Mouse (Mus musculus): ENCODE data around the gene Pwwp2b. TPM values are rescaled to one million over a fixed set of nuclear protein-coding genes. Genes with fewer than 3 reads are reported as not detected.

The Pwwp2b gene
- total RNA-seq, 2 experiments from 2014 or later: 10.4 to 10.9 TPM

DNA sequence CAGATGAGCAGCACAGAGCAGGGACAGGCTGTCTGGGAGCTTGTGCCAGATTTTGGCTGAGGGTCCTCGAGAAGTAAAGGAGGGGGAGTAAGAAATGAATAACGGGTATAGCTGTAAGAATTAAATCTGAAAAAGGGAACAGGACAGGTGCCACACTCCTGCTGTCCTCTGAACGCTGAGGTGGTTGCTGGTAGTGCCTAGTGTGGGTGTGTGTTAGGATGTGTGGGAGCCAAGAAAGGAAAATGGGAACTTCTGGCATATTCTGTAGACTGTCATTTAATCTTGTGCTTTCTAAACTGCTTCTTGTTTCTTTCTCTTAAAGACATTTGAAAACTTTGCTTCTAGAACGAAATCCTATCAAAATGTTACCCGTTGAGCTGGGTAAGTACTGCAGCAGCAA, 27.2 kb upstream of the Pwwp2b start:
- DNase-seq (ENCODE audit: low spot score in 2 of 2): peak in 1 of 2 experiments; percentile 40
- intact Hi-C loops (cut with DNase I): no loop called here

DNA sequence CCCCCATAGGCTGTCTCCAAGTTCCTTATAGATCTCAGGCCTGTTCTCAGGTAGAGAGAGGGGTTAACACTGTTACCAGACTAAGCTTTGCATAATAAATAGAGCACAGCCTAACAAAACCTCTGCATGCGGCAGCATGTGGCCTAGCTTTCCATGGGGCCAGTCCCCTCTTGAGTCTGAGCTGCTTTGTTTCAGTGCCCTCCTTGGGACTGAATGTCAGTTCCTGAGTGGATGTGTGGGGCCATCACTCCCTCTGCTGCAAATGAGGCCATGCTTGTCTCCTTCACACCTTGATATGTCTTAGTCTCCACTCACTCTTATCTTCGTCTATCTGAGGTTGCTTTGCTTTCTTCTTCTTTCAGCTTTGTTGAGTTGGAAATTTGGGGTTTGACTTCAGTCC, 26.4 kb upstream of the Pwwp2b start:
- no peak for DNase-seq (ENCODE audit: low spot score in 2 of 2)
- intact Hi-C loops (cut with DNase I): no loop called here

DNA sequence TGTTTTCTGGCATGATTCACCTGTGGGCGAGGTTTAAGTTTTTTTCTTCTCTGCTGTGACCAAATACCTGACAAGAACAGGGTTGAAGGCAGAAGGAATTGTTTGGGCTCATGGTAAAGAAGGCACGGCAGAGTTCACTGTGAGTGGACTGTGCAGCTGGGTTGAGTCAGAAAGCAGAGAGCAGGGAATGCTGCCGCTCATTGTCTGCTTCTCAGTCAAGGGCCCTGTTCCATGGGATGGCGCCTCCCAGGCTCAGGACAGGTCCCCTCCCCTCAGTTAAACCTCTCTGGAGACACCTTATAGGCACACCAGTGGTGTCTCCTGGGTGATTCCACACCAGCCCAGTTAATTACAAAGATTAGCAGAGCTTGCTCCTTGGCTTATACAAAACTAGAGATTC, 25.9 kb upstream of the Pwwp2b start:
- intact Hi-C loops (cut with DNase I): no loop called here
- no peak for DNase-seq (ENCODE audit: low spot score in 2 of 2)

DNA sequence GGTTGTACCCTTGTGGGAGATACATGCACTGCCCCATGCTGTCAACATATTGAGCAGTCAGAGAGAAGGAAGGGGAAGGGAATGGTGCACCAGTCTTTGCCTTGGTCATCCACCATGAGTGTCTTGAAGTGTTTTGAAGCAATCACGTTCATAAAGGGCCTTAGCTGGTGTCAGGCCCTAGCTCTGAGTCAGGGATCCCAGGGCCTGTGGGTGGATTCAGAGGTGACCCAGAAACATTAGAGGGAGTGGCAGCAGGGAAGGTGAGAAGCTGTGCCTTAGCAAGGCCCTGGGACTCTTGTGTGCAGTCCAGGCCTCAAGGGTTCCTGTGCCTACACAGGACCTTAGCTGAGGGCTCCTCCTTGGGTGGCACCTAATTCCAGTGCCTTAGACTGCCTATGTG, 24.2 kb upstream of the Pwwp2b start:
- no peak for DNase-seq (ENCODE audit: low spot score in 2 of 2)
- intact Hi-C loops (cut with DNase I): no loop called here

DNA sequence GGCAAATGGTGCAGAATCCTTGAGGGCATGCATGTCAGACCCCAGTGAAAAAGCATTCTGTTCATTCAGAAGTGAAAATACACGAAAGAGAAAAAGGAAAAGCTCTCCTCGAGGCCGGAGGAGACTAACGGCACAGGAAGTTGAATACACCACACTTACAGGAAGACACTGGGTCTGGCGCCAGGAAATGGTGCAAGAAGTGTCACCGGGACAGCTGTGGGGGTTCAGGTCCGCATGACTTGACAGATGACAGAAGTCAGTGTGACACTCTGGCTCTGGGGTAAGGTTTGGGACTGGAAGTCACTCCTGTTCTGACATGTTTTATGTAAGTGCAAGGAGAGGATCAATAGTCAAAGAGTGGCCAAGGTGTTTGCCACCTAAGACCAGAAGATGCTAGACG, 23.6 kb upstream of the Pwwp2b start:
- intact Hi-C loops (cut with DNase I): no loop called here
- DNase-seq (ENCODE audit: low spot score in 2 of 2): no peak

DNA sequence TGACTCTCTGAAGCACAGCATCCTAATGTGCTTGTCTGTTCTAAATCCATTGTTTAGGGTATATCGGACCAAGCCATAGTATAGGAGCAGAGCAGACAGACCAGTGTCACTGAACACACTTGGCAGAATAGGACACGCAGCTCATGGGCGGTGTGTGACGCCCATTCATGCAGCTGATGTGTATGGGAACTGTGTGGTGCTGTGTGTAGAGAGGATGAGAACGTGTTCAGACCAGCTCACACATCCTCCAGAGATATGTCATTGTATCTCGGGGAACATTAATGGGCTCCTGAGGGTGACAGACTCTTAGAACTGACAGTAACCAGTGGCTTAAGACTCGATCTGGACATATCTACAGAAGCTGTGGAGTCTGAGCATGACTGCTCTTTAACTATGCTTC, 21.9 kb upstream of the Pwwp2b start:
- no peak for DNase-seq (ENCODE audit: low spot score in 2 of 2)
- intact Hi-C loops (cut with DNase I): no loop called here

DNA sequence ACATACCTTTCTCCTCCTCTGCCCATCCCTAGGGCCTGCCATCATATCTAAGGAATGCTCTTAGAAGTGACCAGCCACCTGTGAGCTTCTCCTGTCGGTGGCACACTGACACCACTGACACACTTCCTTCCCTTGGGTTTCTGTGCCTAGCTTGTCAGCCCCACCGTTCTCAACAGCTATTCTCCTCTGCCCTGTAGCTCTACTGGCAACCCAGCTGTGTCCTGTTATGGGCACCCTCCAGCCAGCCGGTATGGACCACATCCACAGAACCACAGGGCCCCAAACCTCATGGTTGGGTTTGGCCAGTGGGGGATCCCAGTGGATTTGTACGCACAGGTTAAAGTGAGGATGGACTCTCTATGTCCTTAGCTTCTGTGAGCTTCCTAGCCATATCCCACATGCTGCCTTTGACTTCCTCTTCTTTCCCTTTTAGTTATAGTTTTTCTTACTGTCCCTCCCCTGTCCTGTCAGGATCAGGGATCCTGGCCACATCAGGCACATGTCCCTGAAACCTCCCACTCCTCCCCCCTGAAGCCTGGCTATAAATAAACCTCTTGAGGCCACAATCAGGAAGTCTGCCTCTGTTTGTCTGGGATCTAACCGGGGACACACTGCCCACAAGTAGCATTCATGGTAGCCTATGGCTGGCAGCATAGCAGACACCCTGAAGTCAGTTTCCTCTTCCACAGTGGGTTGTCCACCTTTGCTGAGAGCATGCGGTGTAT, 19.7 kb upstream of the Pwwp2b start:
- DNase-seq (ENCODE audit: low spot score in 2 of 2): no peak
- intact Hi-C loops (cut with DNase I): no loop called here

DNA sequence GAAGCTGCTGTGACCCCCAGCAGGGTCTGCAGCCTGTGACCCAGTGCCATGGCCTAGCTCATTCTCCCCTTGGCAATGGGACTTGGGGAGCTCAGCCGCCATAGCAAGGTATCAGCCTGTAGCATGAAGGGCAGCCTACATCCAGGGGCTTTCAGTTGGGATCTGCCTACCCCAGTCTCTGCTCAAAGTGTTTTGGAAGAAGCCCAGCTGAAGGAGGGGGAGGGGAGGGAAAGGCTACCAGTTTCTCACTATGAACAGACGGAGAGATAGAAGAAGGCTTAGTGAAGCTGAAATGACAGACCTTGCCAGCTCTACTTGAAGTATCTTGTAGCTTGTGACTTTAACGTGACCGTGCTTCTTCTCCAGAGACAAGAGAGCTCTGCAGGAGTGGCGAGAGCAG, 18.4 kb upstream of the Pwwp2b start:
- intact Hi-C loops (cut with DNase I): loop anchor here (5.0 to 10.0 kb wide), 2 partner anchors 165 to 242 kb away; no protein-coding TSS in a partner anchor
- DNase-seq (ENCODE audit: low spot score in 2 of 2): no peak

DNA sequence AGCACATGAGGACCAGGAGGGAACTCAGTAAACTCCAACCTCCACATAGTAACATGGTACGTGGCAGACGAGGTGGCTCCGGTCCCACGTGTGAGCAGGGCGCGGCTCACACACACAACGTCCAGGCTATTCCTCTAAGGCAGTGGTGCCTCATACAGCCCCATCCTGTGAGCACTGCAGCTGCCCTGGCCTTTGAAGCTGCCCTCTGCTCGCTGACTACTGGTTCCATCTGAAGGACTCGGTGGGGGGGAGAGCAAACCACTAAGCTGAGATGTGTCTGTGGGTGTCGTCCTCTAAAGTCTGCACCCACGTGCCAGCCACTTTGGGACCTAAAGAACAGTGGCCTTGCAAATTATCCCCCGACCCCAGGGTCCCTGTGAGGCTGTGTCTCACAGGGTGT, 18.0 kb upstream of the Pwwp2b start:
- DNase-seq (ENCODE audit: low spot score in 2 of 2): no peak
- intact Hi-C loops (cut with DNase I): loop anchor here (5.0 to 10.0 kb wide), 2 partner anchors 165 to 242 kb away; no protein-coding TSS in a partner anchor

DNA sequence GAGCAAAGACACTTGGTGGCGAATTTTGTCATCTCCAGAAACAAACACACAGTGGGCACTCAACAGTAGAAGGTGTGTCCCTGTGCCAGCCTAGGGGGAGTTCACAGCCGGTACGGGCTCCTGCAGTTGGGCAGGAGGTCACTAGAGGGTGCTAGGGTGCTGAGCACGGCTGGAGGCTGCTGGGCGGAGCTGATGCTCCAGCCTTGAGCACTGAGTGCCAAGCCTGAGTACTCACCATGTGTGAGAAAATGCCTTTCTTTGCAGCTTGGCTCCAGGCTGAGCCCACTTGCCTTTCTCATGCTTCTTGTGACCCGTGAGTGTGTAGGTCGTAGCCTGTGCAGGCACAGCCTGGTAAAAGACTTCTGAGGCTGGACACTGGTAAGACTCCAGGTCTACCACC, 14.6 kb upstream of the Pwwp2b start:
- intact Hi-C loops (cut with DNase I): loop anchor here (1.0 to 10.0 kb wide), 3 partner anchors 66 to 239 kb away; no protein-coding TSS in a partner anchor

DNA sequence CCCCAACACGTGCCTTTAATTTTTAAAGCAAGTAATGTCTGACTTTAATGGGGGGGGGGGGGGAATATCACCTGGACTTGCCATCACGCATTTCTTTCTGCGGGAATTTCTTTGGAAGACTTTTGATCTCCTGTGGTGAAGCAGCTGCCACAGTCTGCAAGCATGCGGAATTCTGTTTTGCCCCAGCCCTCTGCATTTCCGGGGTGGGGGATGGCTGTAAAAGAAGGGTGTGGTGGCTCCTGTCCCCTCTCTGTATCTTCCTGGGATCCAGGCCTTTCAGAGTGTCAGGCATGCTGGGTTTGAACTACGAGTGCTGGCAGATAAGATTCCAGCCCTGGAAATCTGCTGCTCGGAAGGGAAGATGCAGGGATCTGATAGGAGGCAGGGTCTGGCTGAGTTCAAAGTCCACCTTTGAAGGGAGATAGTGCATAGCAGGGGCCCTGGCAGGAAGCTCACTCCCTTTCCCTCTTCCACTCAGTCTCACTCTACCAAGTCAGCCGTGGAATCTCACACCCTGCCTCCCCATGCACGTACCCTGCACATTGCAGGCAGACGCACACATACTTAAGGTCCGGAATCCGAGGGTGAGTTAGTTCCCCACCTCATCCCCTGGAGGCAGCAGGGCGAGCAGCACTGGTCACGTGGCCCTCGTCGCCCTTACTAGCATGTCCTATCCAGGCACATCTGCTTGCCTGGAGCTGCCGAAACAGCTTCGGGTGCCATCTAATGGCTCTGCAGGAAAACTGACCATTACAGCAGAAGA, 13.7 kb upstream of the Pwwp2b start:
- no peak for DNase-seq (ENCODE audit: low spot score in 2 of 2)
- intact Hi-C loops (cut with DNase I): loop anchor here (5.0 to 10.0 kb wide), 2 partner anchors 160 to 238 kb away; no protein-coding TSS in a partner anchor

More for the DNA sequence above, 14.6 kb upstream of the Pwwp2b start:
- peak; percentile 86 to 89 for DNase-seq (ENCODE audit: low spot score in 2 of 2)

DNA sequence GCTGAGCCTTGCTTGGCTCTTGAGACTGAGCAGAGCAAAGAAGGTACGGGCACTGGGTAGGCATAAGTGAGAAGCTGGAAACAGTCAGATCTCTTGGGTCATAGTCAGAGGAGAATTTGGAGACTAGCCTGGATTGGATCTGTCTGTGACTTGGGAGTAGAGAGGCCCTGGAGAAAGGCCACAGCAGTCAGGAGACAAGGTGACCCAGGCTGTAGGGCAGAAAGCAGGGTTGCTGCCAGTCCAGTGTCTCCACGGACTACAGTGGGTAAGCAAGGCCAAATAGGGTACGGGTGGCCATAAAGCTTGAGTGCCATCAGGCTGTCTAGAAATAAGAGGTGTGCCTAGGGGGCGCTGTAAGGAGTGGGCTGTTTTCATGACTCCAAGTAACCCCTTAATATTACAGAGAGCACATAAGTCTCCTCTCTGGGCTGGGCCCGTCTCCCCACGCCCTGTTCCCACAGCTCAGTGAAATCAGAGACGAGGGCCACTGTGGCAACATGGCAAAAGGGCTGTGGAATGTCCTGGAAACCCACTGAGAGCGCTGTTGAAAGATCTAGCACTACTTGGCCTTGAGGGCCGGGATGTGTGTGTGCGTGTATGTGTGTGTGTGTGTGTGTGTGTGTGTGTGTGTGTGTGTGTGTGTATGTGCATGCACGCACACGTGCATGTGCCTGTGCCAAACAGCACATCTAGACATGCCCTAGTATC, 12.5 kb upstream of the Pwwp2b start:
- DNase-seq (ENCODE audit: low spot score in 2 of 2): no peak
- intact Hi-C loops (cut with DNase I): loop anchor here (10.0 kb wide), 1 partner anchor 159 kb away; no protein-coding TSS in a partner anchor

DNA sequence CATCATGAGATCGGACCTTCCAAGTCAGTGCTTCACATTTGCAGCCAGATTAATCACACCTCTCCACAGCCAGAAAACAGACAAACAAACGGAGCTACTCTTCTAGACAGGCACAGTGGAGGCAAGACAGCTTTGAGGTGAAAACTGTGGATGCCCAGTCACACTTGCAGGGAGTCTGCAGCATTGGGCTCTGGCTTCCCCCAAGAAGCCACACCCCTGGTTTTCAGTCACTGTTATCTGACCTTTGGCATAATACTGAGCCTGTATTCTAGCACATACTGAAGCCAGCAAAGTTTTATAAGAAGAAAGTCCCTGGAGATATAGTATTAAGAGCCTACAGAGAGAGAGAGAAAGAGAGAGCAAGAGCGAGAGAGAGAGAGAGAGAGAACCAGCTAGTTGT, 8.8 kb upstream of the Pwwp2b start:
- no peak for DNase-seq (ENCODE audit: low spot score in 2 of 2)
- intact Hi-C loops (cut with DNase I): loop anchor here (10.0 kb wide), 1 partner anchor 155 kb away; no protein-coding TSS in a partner anchor

DNA sequence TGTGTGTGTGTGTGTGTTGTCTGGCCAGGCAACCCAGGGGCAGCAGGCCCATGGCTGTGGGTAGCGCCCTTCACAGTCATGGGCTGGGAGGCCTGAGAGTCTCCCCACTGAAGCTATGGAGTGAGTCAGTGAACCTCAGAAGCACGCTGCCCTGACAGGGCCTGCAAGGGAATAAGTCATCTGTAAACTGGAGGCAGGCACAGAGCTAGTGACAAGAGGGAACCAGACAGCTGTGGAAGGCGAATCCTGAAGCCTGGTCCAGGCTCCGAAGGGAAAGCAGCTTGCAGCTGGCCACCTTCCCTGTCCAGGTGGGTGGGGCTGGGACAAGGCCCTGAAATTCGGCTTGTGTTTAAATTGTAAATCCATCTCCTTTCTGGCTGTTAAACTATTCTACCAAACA, 2.2 kb upstream of the Pwwp2b start:
- DNase-seq (ENCODE audit: low spot score in 2 of 2): no peak
- intact Hi-C loops (cut with DNase I): no loop called here

DNA sequence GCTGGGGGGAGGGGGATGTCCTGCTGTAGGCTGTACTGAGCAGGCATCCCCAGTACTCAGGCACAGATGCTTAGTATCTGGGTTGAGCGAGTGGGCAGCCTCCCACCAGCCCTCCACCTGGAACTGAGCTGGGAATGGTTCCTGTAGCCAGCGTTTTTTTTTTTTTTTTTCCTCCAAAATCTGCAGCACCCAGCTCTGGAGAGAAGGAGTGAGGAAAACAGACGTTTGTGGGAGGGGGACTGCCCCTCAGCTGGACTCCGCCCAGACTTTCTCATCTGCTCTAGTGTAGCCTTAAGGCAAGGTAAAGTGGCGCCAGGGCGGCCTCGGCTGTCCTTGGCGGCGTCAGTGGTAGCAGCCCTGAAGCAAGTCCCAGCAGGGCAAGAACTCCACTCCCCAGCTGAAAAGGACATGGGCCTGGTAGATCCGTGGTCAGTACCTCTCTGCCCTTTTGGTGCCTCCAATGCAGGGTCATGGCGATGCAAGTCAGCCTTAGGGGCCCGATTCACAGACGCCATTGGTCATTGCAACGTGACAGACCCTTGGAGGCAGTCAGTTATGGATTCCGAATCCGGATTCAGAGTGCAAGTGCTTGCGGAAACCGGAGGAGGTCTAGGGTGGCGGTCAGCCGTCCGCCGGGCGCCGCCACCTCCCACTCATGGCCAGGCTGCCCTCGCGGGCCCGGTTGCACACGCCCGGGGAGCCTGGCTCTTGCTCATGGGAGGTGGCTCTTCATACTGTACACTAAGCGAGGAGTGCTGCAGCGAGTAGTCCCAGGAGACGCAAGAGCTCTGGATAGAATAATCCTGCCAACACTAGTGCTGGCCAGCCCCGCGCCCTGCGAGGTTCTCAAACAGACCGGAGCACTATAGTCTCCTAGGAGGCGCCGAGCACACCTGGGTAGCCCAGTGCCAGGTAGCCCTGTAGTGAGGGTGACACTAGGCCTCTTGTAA, 1.1 kb upstream of the Pwwp2b start:
- peak; percentile 57 to 69 for DNase-seq (ENCODE audit: low spot score in 2 of 2)
- intact Hi-C loops (cut with DNase I): no loop called here

DNA sequence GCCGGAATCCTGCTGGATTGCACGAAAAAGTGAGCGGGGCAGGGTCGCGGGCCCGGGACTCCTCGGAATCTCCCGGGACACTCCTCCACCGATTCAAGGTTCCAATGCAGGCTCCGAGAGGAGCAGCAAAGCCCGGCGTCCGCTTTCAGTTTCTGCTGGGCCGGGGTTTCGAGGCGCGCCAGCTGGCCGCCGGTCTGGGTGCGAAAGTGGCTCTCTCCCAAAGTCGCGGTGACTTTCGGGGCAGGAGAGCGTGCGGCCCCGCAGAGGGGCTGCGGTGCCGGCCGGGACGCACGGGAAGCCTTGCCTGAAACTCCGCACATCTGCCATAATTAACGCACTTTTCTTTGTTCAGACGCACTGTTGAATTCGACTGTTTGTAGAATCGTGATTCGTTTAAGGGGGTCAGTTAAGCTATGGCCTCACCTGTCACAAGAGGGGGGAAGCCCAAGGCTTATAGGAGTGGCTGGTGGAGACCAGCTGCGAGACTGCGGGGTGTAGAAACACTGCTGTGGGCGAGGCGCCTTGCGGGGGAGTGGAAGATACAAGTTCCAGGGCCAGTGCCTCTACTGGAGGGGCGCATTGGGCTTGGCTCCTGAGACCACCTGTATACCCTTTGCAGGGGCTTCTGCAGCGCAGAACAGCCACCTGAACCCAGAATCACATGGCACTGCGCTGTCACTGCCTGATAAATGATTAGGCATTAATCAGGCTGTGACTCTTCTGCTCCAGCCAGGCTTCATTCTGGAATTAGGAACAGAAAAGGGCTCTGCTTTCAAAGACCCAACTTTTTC, 528 bp downstream of the Pwwp2b start:
- no peak for DNase-seq (ENCODE audit: low spot score in 2 of 2)

DNA sequence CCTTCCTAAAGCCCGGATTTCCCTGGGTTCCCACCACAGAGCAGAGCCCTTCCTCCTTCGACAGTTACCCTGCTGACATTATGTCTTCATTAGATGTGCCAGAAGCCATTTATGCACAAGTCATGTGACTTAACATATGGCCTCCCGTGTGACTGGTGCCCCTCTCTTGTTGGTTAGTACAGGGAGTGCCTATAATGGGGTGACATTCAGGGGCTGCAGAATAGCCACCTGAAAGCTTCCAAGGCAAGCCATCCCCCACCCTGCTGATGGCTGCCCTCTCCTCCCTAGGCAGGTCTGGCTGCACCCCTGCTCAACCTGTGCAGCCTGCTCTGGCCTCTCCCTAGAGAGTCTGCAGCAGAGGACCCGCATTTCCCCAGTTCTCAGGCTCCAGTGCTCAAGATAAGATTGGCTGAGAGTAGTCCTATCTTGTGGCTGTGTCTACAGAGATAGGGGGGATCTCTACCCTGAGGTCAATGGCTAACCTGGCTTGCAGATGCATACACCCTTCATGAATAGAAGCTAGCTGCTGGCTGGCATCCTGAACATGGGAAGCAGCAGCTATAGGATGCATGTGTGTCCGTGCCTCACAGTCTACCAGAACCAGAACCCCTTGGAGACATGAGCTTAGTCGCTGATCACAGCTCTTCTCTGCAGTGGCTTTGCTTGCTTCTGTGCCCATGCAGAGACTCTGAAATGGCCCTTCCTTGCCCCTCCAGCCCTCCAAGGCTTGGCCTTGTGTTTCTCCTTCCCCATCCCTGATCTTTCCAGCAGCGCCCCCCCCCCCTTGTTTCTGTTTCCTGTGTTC, 1.3 kb downstream of the Pwwp2b start:
- intact Hi-C loops (cut with DNase I): no loop called here
- DNase-seq (ENCODE audit: low spot score in 2 of 2): no peak

More for the DNA sequence above, 528 bp downstream of the Pwwp2b start:
- intact Hi-C loops (cut with DNase I): no loop called here

Data from left cerebral cortex, postnatal 14 days (tissue).